Mouse (Mus musculus): Measurements from ENCODE around the gene Trpm1. TPM values are rescaled to one million over a fixed set of nuclear protein-coding genes. Genes with fewer than 3 reads are reported as not detected.
A peak's percentile ranks its signal among the peaks of the same experiment; 100 is the strongest.

Gene Trpm1
- total and polyA plus RNA-seq, 3 experiments: 5.9 to 10.7 (median 6.1) TPM

DNA sequence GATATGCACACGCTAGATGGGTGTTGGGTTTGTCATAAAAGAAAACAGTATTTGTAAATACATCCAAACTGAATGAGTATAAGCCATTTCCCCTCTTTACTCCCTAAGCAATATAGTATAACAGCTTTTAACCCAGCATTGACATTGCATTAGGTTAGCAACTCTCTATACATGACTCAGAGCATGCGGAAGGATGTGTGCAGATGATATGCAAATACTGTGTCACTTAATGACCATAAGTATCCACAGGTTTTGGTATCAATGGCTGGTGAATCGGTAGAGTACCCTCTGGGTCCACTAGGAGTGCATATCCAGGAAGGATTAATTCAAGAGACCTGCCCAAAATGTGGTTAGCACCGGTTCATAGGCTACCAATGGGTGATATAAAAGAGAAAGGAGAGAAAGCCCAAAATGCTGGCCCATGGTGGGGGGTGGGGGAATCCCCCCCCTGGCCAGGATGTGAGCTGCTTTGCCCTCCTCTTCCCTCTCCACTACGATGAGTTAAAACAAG, 80.7 kb downstream of the Trpm1 start:
- Histone ChIP-seq H3K4me2 (ENCODE audit: insufficient read depth, low read depth, poor library complexity, severe bottlenecking) (peak overlapping the region; percentile 64), H3K27me3 (replicated peaks) (no peaks in the 10 kb centered on the region), H3K36me3 (replicated peaks in 1 of 2; ENCODE audit: control insufficient read depth in 1 of 2, insufficient read depth in 1 of 2, low read length in 1 of 2) (peaks cover 30 to 77% of the 10 kb centered on the region in 2 experiments), H3K9ac (ENCODE audit: insufficient read depth, low read depth) (no peak overlapping the region; the same call in 1 of the 2 replicates), H3K4me3 (replicated peaks in 1 of 3; ENCODE audit: low read depth in 2 of 3, low read length in 2 of 3, poor library complexity in 1 of 3) (no peak overlapping the region), H3K27ac (ENCODE audit: insufficient read depth, low read depth) (peak overlapping the region; percentile 64), H3K4me1 (ENCODE audit: control insufficient read depth in 1 of 2, insufficient read depth in 2 of 2) (peaks cover 25 to 43% of the 10 kb centered on the region in 2 experiments), H3K9me3 (replicated peaks; ENCODE audit: low read length) (peaks cover 11% of the 10 kb centered on the region), H3K79me2 (replicated peaks; ENCODE audit: control insufficient read depth, extremely low read depth, insufficient read depth, poor library complexity, severe bottlenecking) (no peaks in the 10 kb centered on the region)
- in situ Hi-C loops (cut with MboI; ENCODE audit: low pct_ligation_motif_present, low pct_unique_long_range_greater_than_20kb, low sequenced_read_pairs): no loop called here
- dilution Hi-C loops (cut with MboI; ENCODE audit: extremely low pct_ligation_motif_present, extremely low pct_unique_long_range_greater_than_20kb, low sequenced_read_pairs): no loop called here
- TF ChIP-seq MYC (IDR thresholded peaks at IDR 0.05; ENCODE audit: low read depth, low read length): peak; percentile 64; the same call in 1 of the 2 replicates
- TF ChIP-seq KAT2A (IDR thresholded peaks at IDR 0.05; ENCODE audit: insufficient replicate concordance, low read length): no peak
- peak; percentile 46; the same call in 1 of the 2 replicates for TF ChIP-seq JUN (IDR thresholded peaks at IDR 0.05; ENCODE audit: insufficient read depth, low read depth, low read length)
- no peak for TF ChIP-seq SMC3 (IDR thresholded peaks at IDR 0.05; ENCODE audit: low read depth, low read length)
- no peak for TF ChIP-seq USF2 (conservative IDR thresholded peaks at IDR 0.05; ENCODE audit: low read depth, low read length)
- TF ChIP-seq RAD21 (IDR thresholded peaks at IDR 0.05; ENCODE audit: low read depth, low read length): no peak
- no peak for TF ChIP-seq ZNF384 (IDR thresholded peaks at IDR 0.05; ENCODE audit: low read depth, low read length)
- TF ChIP-seq NRF1 (IDR thresholded peaks at IDR 0.05; ENCODE audit: low read depth, low read length): no peak
- TF ChIP-seq MAFK (IDR thresholded peaks at IDR 0.05; ENCODE audit: insufficient replicate concordance, low read length): peak; percentile 29; the same call in 1 of the 2 replicates
- no peak for TF ChIP-seq POLR2AphosphoS2 (IDR thresholded peaks at IDR 0.05; ENCODE audit: low read depth, low read length)
- no peak for TF ChIP-seq MEF2A (IDR thresholded peaks at IDR 0.05; ENCODE audit: borderline replicate concordance, low read depth, low read length)
- TF ChIP-seq SIN3A (IDR thresholded peaks at IDR 0.05; ENCODE audit: low read length): peak; percentile 50; the same call in 1 of the 2 replicates
- TF ChIP-seq RCOR1 (conservative IDR thresholded peaks at IDR 0.05; ENCODE audit: low read depth, low read length): 0 out of 2 replicates have a peak, but pooled peaks have one; percentile 24
- no peak for TF ChIP-seq MAZ (IDR thresholded peaks at IDR 0.05; ENCODE audit: low read depth, low read length)
- TF ChIP-seq PAX5 (IDR thresholded peaks at IDR 0.05; ENCODE audit: low read length): no peak
- no peak for TF ChIP-seq ZKSCAN1 (IDR thresholded peaks at IDR 0.05; ENCODE audit: borderline replicate concordance, low read depth, low read length)
- TF ChIP-seq ZMIZ1 (IDR thresholded peaks at IDR 0.05; ENCODE audit: low read depth, low read length): no peak
- TF ChIP-seq ELF1 (IDR thresholded peaks at IDR 0.05; ENCODE audit: low read depth, low read length): 0 out of 2 replicates have a peak, but pooled peaks have one; percentile 34
- TF ChIP-seq POLR2A (IDR thresholded peaks at IDR 0.05; ENCODE audit: low read depth, low read length): no peak
- peak; percentile 64 for TF ChIP-seq MAX (IDR thresholded peaks at IDR 0.05; ENCODE audit: low read length)
- peak; percentile 79 for TF ChIP-seq JUND (conservative IDR thresholded peaks at IDR 0.05; ENCODE audit: low read depth, low read length)
- peak; percentile 57 for TF ChIP-seq ETS1 (conservative IDR thresholded peaks at IDR 0.05; ENCODE audit: low read depth, low read length)
- peak; percentile 68 for TF ChIP-seq BHLHE40 (IDR thresholded peaks at IDR 0.05; ENCODE audit: low read depth, low read length)
- TF ChIP-seq MXI1 (IDR thresholded peaks at IDR 0.05; ENCODE audit: low read depth, low read length): no peak
- no peak for TF ChIP-seq ZC3H11A (IDR thresholded peaks at IDR 0.05; ENCODE audit: low read depth, low read length)
- no peak for TF ChIP-seq NELFE (IDR thresholded peaks at IDR 0.05; ENCODE audit: low read depth, low read length)
- TF ChIP-seq CHD2 (IDR thresholded peaks at IDR 0.05; ENCODE audit: low read length): no peak
- TF ChIP-seq UBTF (IDR thresholded peaks at IDR 0.05; ENCODE audit: low read depth, low read length): no peak
- no peak for TF ChIP-seq E2F4 (IDR thresholded peaks at IDR 0.05; ENCODE audit: insufficient replicate concordance, low read depth, low read length)
- no peak for TF ChIP-seq USF1 (IDR thresholded peaks at IDR 0.05; ENCODE audit: low read depth, low read length)
- TF ChIP-seq HCFC1 (IDR thresholded peaks at IDR 0.05; ENCODE audit: low read depth, low read length): no peak
- TF ChIP-seq CHD1 (IDR thresholded peaks at IDR 0.05; ENCODE audit: low read depth, low read length): no peak
- peak; percentile 72 for TF ChIP-seq EP300 (IDR thresholded peaks at IDR 0.05; ENCODE audit: low read length)
- no peak; the same call in 1 of the 2 replicates for TF ChIP-seq TCF12 (IDR thresholded peaks at IDR 0.05; ENCODE audit: low read depth, low read length)
- no peak for TF ChIP-seq CTCF (conservative IDR thresholded peaks at IDR 0.05 in 1 of 2, IDR thresholded peaks at IDR 0.05 in 1 of 2; ENCODE audit: low read depth in 2 of 2, low read length in 2 of 2)
- no peak for TF ChIP-seq GABPA (IDR thresholded peaks at IDR 0.05; ENCODE audit: insufficient replicate concordance, low read depth, low read length)
- peak; percentile 81 for TF ChIP-seq IRF4 (IDR thresholded peaks at IDR 0.05; ENCODE audit: low read depth, low read length)
- no peak for TF ChIP-seq TBP (conservative IDR thresholded peaks at IDR 0.05; ENCODE audit: low read depth, low read length)
- DNase-seq (ENCODE audit: extremely low read depth): peak; percentile 82

All from CH12.LX (cell line).